Mouse (Mus musculus) lung, postnatal 0 days (tissue): ENCODE results near the gene Mrpl45.

Source experiments
- CTCF ChIP-seq: IDR thresholded peaks from 2 replicates; pipeline ENCODE4 v1.5.1; 2016; ENCODE audit warnings: antibody characterized with exemption, mild to moderate bottlenecking
- EP300 ChIP-seq: IDR thresholded peaks from 2 replicates; pipeline ENCODE4 v1.6.1; 2016; ENCODE audit warnings: antibody characterized with exemption, mild to moderate bottlenecking, control low read depth

DNA sequence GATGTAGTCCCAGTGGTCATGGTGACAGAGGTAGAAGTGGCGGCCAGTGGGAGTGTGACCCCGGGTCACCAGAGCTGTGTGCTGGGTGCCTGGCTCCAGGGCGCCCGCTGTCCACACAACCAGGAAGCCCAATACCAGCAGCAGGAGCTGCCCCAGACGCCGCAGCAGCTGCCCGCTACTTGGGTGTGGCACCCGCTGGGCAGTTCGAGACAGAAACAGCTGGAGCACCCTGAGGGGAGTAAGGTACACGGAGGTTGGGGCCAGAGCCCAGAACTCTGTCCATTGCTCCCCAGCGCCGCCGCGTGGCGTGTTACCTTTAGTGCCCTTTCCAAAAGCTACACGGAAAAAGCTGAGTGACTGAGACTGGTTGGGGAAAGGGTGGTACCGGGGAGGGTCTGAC lies 28.1 kb downstream of the Mrpl45 start:
- TF ChIP-seq EP300 = no peak
- peak; percentile 70 for TF ChIP-seq CTCF
